Mouse (Mus musculus): ENCODE results near the gene Acat2. TPM values are rescaled to one million over a fixed set of nuclear protein-coding genes. Genes with fewer than 3 reads are reported as not detected.
"Not testable (repeated sequence)": the region's sequence is repeated elsewhere in the genome, so short reads cannot be mapped to it uniquely, and the experiment has no call there.

The Acat2 gene
- polyA plus RNA-seq, 1 experiment = 47.4 TPM

GRCm38 (mm10) chr17:12938077-12938476 lies 22.5 kb downstream of the Acat2 start:
- H3K4me3 ChIP-seq (ENCODE audit: insufficient read depth, low read length) = no peak overlapping the region
- H3K4me1 ChIP-seq (ENCODE audit: control insufficient read depth, insufficient read depth, low read length) = 0 out of 2 replicates have a peak, but pooled peaks cover 1% of the 10 kb centered on the region
- no peak for TF ChIP-seq POLR2A (IDR thresholded peaks at IDR 0.05; ENCODE audit: extremely low read depth, insufficient read depth, low read length)
- TF ChIP-seq CTCF (IDR thresholded peaks at IDR 0.05; ENCODE audit: extremely low read depth, insufficient read depth, low read length) = no peak
- no peak overlapping the region for H3K27ac ChIP-seq (ENCODE audit: insufficient read depth, low read length)

DNA sequence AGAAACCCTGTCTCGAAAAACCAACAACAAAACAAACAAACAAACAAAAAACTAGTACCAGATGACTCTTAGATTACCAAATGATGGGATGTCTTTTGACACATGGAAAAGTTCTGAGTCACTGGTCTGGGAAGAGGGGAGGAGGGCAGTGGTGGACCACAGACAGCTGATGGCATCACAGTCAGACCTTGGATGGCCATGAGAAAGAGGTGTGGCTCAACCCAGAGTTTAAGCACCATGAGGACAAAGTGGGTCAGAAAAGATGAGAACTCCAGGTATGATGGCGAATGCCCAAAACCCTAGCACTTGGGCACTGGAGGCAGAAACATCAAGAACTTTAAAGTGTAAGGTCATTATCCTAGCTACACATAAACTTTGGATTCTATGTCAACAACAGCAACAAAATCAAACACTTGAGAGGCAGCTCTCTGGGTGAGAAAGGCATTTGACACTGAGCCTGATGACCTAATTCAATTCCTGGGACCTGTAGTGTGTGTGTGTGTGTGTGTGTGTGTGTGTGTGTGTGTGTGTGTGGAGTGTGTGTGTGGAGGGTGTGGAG lies 23.1 kb downstream of the Acat2 start:
- Histone ChIP-seq H3K4me3 (ENCODE audit: insufficient read depth, low read length) (no peak overlapping the region), H3K27ac (ENCODE audit: insufficient read depth, low read length) (no peak overlapping the region), H3K4me1 (ENCODE audit: control insufficient read depth, insufficient read depth, low read length) (0 out of 2 replicates have a peak, but pooled peaks cover 1% of the 10 kb centered on the region)
- no peak for TF ChIP-seq POLR2A (IDR thresholded peaks at IDR 0.05; ENCODE audit: extremely low read depth, insufficient read depth, low read length)
- no peak for TF ChIP-seq CTCF (IDR thresholded peaks at IDR 0.05; ENCODE audit: extremely low read depth, insufficient read depth, low read length)

DNA sequence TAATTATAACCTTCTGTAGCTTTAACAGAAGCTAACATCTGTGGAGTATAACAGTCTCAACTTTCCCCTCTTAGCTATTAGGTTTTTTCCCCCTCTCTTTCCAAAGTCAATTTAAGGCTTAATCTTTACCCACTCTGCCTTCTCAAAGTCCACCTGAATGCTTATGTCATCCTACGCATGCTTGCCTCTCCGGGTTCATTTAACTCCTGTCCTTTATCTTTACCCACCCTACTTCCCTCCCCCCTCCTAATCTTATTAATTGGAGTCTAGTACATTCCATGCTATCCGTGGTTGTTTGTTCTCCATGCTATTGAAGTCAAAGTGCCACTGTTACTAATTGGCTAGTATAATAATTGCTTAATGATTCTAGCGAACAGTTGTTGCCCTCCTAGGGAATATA lies 24.8 kb downstream of the Acat2 start:
- Histone ChIP-seq H3K4me3 (ENCODE audit: insufficient read depth, low read length) (no peak overlapping the region), H3K4me1 (ENCODE audit: control insufficient read depth, insufficient read depth, low read length) (0 out of 2 replicates have a peak, but pooled peaks cover 1% of the 10 kb centered on the region), H3K27ac (ENCODE audit: insufficient read depth, low read length) (no peak overlapping the region)
- TF ChIP-seq CTCF (IDR thresholded peaks at IDR 0.05; ENCODE audit: extremely low read depth, insufficient read depth, low read length) (no peak), POLR2A (IDR thresholded peaks at IDR 0.05; ENCODE audit: extremely low read depth, insufficient read depth, low read length) (no peak)

GRCm38 (mm10) chr17:12931576-12931975 lies 29.0 kb downstream of the Acat2 start:
- not testable (repeated sequence) for H3K27ac ChIP-seq (ENCODE audit: insufficient read depth, low read length); H3K4me1 ChIP-seq (ENCODE audit: control insufficient read depth, insufficient read depth, low read length); H3K4me3 ChIP-seq (ENCODE audit: insufficient read depth, low read length)

DNA sequence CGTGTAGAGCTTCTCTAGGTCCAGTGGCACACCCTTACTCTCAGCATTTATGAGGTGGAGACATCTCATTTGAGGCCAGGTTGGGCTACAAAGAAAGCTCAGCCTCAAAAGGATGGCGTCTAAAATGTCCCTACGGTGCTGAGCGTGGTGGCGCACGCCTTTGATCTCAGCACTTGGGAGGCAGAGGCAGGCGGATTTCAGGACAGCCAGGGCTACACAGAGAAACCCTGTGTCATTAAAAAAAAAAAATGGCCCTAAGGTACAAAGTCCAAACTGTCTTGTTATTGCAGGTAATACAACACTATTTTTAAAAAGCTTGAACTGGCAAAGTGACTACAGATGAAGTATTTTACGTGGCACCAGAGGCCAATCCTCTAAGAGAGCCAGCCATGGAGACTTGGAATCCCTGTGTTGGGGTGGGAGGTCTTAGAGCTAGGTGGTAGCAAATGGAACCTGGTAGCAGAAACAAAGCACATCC lies 34.8 kb downstream of the Acat2 start:
- no peak overlapping the region for H3K27ac ChIP-seq (ENCODE audit: insufficient read depth, low read length)
- H3K4me3 ChIP-seq (ENCODE audit: insufficient read depth, low read length) = no peak overlapping the region
- no peaks in the 10 kb centered on the region for H3K4me1 ChIP-seq (ENCODE audit: control insufficient read depth, insufficient read depth, low read length)
- TF ChIP-seq CTCF (IDR thresholded peaks at IDR 0.05; ENCODE audit: extremely low read depth, insufficient read depth, low read length) (no peak), POLR2A (IDR thresholded peaks at IDR 0.05; ENCODE audit: extremely low read depth, insufficient read depth, low read length) (no peak)

- Histone ChIP-seq H3K27ac (ENCODE audit: insufficient read depth, low read length) (no peak overlapping the region), H3K4me1 (ENCODE audit: control insufficient read depth, insufficient read depth, low read length) (no peaks in the 10 kb centered on the region), H3K4me3 (ENCODE audit: insufficient read depth, low read length) (no peak overlapping the region)
- TF ChIP-seq CTCF (IDR thresholded peaks at IDR 0.05; ENCODE audit: extremely low read depth, insufficient read depth, low read length) (no peak), POLR2A (IDR thresholded peaks at IDR 0.05; ENCODE audit: extremely low read depth, insufficient read depth, low read length) (no peak)
These were observed 35.5 kb downstream of the Acat2 start for GRCm38 (mm10) chr17:12925001-12925400.

DNA sequence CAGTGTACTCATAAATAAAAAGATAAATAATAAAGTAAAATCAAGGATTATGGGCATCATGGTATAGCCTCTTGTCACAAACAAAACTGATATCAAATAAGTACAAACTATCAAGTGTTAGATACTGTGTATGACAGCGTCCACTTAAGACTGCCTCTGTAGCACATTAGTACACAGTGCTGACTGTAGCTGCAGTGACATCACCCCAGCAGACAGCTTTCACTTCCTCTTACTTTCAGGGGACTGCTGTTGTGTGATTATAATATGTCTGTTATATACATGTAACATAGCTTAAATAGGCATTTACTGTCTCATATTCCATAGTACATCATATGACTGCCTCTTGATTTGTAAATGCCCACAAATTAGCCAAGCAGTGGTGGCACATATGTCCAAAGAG lies 39.5 kb downstream of the Acat2 start:
- Histone ChIP-seq H3K27ac (ENCODE audit: insufficient read depth, low read length) (no peak overlapping the region), H3K4me3 (ENCODE audit: insufficient read depth, low read length) (no peak overlapping the region), H3K4me1 (ENCODE audit: control insufficient read depth, insufficient read depth, low read length) (no peaks in the 10 kb centered on the region)
- TF ChIP-seq CTCF (IDR thresholded peaks at IDR 0.05; ENCODE audit: extremely low read depth, insufficient read depth, low read length) (no peak), POLR2A (IDR thresholded peaks at IDR 0.05; ENCODE audit: extremely low read depth, insufficient read depth, low read length) (no peak)

GRCm38 (mm10) chr17:12916588-12917380 lies 43.8 kb downstream of the Acat2 start:
- Histone ChIP-seq H3K27ac (ENCODE audit: insufficient read depth, low read length) (peak overlapping the region; percentile 75), H3K4me3 (ENCODE audit: insufficient read depth, low read length) (peak overlapping the region; percentile 75), H3K4me1 (ENCODE audit: control insufficient read depth, insufficient read depth, low read length) (no peaks in the 10 kb centered on the region)
- TF ChIP-seq POLR2A (IDR thresholded peaks at IDR 0.05; ENCODE audit: extremely low read depth, insufficient read depth, low read length) = no peak
- TF ChIP-seq CTCF (IDR thresholded peaks at IDR 0.05; ENCODE audit: extremely low read depth, insufficient read depth, low read length) = no peak

- H3K27ac ChIP-seq (ENCODE audit: insufficient read depth, low read length) = peak within 1 kb of the TSS; percentile 75
- H3K4me1 ChIP-seq (ENCODE audit: control insufficient read depth, insufficient read depth, low read length) = no peaks in the 10 kb centered on the region
- no peak for TF ChIP-seq CTCF (IDR thresholded peaks at IDR 0.05; ENCODE audit: extremely low read depth, insufficient read depth, low read length)
- TF ChIP-seq POLR2A (IDR thresholded peaks at IDR 0.05; ENCODE audit: extremely low read depth, insufficient read depth, low read length) = peak; percentile 84; the same call in 1 of the 2 replicates
- peak within 1 kb of the TSS; percentile 75 for H3K4me3 ChIP-seq (ENCODE audit: insufficient read depth, low read length)
These were observed 44.5 kb downstream of the Acat2 start, which contains the start of gene Mrpl18 for GRCm38 (mm10) chr17:12915881-12916583. Mrpl18 (minus strand) TSS chr17:12916345.

Measured in cortical plate, adult 2 months (tissue).